Mouse (Mus musculus): ENCODE results near the gene Ebpl. TPM values are rescaled to one million over a fixed set of nuclear protein-coding genes. Genes with fewer than 3 reads are reported as not detected.

Gene Ebpl
- polyA plus RNA-seq, 1 experiment from 2014 or later: 10.3 TPM

DNA sequence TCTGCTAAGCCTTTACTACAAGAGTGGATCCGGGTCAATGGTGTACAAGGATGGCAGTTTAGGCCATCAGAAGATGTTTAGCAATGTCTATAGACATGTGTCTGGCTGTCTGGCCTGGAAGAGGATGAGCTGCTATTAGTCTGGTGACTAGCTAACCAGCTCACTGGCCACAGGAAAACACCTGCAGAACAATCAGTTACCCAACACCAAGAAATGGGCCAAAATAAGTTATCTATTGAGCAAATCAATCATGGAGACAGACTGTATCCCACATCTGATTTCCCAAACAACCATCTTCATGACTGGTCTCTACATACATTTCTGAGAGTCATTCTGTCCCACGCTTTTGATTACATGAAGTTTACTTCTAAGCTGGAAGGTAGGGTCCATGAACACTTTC, 3.5 kb upstream of the Ebpl start:
- Histone ChIP-seq H3K4me3 (ENCODE audit: low read length) (no peak overlapping the region), H3K4me2 (replicated peaks; ENCODE audit: low read depth, low read length) (no peak overlapping the region), H3K9me3 (ENCODE audit: control insufficient read depth, low read length) (no peaks in the 10 kb centered on the region), H3K4me1 (ENCODE audit: control insufficient read depth, insufficient read depth, low read length) (0 out of 2 replicates have a peak, but pooled peaks cover 5% of the 10 kb centered on the region), H3K27ac (ENCODE audit: low read depth, low read length) (no peak overlapping the region), H3K36me3 (ENCODE audit: control insufficient read depth, insufficient read depth, low read length) (peaks cover 16% of the 10 kb centered on the region), H3K9ac (ENCODE audit: low read depth, low read length) (no peak overlapping the region), H3K27me3 (ENCODE audit: control insufficient read depth, insufficient read depth, low read length) (no peaks in the 10 kb centered on the region)
- 93% methylated on average over 2 of the region's 2 CpGs for WGBS
- no peak for ATAC-seq (ENCODE audit: low FRiP score, low TSS enrichment)

DNA sequence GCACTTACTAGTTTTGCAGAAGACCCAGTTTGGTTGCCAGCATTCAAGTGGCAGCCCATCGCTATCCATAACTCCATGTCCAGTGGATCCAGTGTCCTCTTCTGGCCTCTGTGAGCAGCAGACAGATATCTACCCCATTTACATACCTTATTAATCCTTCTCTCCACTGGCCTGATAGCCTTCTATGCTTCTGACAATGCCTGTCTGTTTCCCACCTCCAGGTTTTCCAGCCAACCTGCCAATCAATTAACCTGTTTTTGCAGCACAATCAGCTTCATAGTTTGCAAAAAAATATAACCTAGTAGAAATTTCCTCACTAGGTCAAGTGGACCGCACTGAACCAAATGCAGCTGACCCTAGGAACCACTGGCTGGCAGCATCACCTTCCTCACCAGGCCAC, 2.0 kb upstream of the Ebpl start:
- no peak overlapping the region for H3K27ac ChIP-seq (ENCODE audit: low read depth, low read length)
- peaks cover 13% of the 10 kb centered on the region for H3K36me3 ChIP-seq (ENCODE audit: control insufficient read depth, insufficient read depth, low read length)
- H3K9me3 ChIP-seq (ENCODE audit: control insufficient read depth, low read length): no peaks in the 10 kb centered on the region
- 0 out of 2 replicates have a peak, but pooled peaks cover 5% of the 10 kb centered on the region for H3K4me1 ChIP-seq (ENCODE audit: control insufficient read depth, insufficient read depth, low read length)
- H3K9ac ChIP-seq (ENCODE audit: low read depth, low read length): no peak overlapping the region
- H3K4me3 ChIP-seq (ENCODE audit: low read length): no peak overlapping the region
- 92% methylated on average over 2 of the region's 2 CpGs for WGBS
- no peak overlapping the region for H3K4me2 ChIP-seq (replicated peaks; ENCODE audit: low read depth, low read length)
- ATAC-seq (ENCODE audit: low FRiP score, low TSS enrichment): no peak
- H3K27me3 ChIP-seq (ENCODE audit: control insufficient read depth, insufficient read depth, low read length): no peaks in the 10 kb centered on the region

GRCm38 (mm10) chr14:61360981-61361511, 807 bp upstream of the Ebpl start:
- 49% methylated on average over 3 of the region's 3 CpGs for WGBS
- Histone ChIP-seq H3K4me3 (ENCODE audit: low read length) (peak overlapping the region; percentile 59), H3K9ac (ENCODE audit: low read depth, low read length) (no peak overlapping the region), H3K27ac (ENCODE audit: low read depth, low read length) (no peak overlapping the region), H3K9me3 (ENCODE audit: control insufficient read depth, low read length) (no peaks in the 10 kb centered on the region), H3K4me1 (ENCODE audit: control insufficient read depth, insufficient read depth, low read length) (0 out of 2 replicates have a peak, but pooled peaks cover 5% of the 10 kb centered on the region), H3K4me2 (replicated peaks; ENCODE audit: low read depth, low read length) (peak overlapping the region; percentile 49), H3K27me3 (ENCODE audit: control insufficient read depth, insufficient read depth, low read length) (no peaks in the 10 kb centered on the region), H3K36me3 (ENCODE audit: control insufficient read depth, insufficient read depth, low read length) (peaks cover 3% of the 10 kb centered on the region)
- ATAC-seq (ENCODE audit: low FRiP score, low TSS enrichment): no peak

GRCm38 (mm10) chr14:61354251-61355235, 5.7 kb downstream of the Ebpl start:
- H3K4me2 ChIP-seq (replicated peaks; ENCODE audit: low read depth, low read length): no peak overlapping the region
- H3K4me1 ChIP-seq (ENCODE audit: control insufficient read depth, insufficient read depth, low read length): no peaks in the 10 kb centered on the region
- 77% methylated on average over 10 of the region's 10 CpGs for WGBS
- no peak for ATAC-seq (ENCODE audit: low FRiP score, low TSS enrichment)
- H3K9ac ChIP-seq (ENCODE audit: low read depth, low read length): no peak overlapping the region
- no peaks in the 10 kb centered on the region for H3K9me3 ChIP-seq (ENCODE audit: control insufficient read depth, low read length)
- no peaks in the 10 kb centered on the region for H3K27me3 ChIP-seq (ENCODE audit: control insufficient read depth, insufficient read depth, low read length)
- no peak overlapping the region for H3K27ac ChIP-seq (ENCODE audit: low read depth, low read length)
- no peak overlapping the region for H3K4me3 ChIP-seq (ENCODE audit: low read length)
- no peaks in the 10 kb centered on the region; the same call in 1 of the 2 replicates for H3K36me3 ChIP-seq (ENCODE audit: control insufficient read depth, insufficient read depth, low read length)

DNA sequence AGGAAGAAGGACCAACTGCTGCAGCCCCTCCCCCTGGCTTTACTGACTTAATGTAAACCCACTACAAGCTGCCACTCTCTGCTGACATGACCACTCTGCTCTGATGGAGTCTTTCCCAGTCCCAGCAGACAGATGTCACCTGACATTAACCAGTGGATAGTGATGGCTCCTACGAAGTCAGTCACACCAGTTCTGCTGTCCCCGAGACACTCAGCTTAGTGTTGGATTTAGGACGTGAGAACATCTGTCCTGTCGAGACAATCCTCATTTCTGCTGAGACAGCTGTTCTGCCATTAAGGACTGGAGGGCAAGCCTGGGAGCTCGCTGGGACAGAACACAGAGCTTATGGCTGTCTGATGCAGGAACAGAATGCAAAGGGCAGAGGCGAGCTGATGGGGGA, 9.4 kb downstream of the Ebpl start:
- Histone ChIP-seq H3K4me2 (replicated peaks; ENCODE audit: low read depth, low read length) (no peak overlapping the region), H3K27ac (ENCODE audit: low read depth, low read length) (no peak overlapping the region), H3K9me3 (ENCODE audit: control insufficient read depth, low read length) (no peaks in the 10 kb centered on the region), H3K4me1 (ENCODE audit: control insufficient read depth, insufficient read depth, low read length) (no peaks in the 10 kb centered on the region), H3K9ac (ENCODE audit: low read depth, low read length) (no peak overlapping the region), H3K27me3 (ENCODE audit: control insufficient read depth, insufficient read depth, low read length) (no peaks in the 10 kb centered on the region), H3K4me3 (ENCODE audit: low read length) (no peak overlapping the region), H3K36me3 (ENCODE audit: control insufficient read depth, insufficient read depth, low read length) (no peaks in the 10 kb centered on the region; the same call in 1 of the 2 replicates)
- WGBS: 44% methylated on average over 6 of the region's 6 CpGs
- no peak for ATAC-seq (ENCODE audit: low FRiP score, low TSS enrichment)

DNA sequence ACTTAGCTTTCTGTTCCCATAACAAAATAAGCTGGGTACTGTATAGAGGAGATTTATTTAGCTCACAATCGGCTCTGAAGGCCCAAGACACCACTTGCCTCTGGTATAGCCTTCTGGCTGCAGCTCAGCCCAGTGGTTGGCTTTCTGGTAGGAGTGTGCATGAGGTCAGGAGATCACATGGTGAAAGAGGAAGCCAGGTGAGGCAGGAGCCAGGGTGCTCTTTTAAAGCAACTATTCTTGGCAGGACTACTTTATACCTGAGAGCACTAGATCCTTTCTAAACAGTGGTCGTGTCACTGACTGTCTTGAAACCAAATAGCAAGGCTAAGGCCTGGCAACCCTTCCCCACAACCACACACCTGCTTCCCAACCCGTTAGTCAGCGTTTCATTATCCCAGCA, 10.4 kb downstream of the Ebpl start:
- no peaks in the 10 kb centered on the region for H3K4me1 ChIP-seq (ENCODE audit: control insufficient read depth, insufficient read depth, low read length)
- H3K9me3 ChIP-seq (ENCODE audit: control insufficient read depth, low read length): no peaks in the 10 kb centered on the region
- H3K36me3 ChIP-seq (ENCODE audit: control insufficient read depth, insufficient read depth, low read length): no peaks in the 10 kb centered on the region
- no peak overlapping the region for H3K27ac ChIP-seq (ENCODE audit: low read depth, low read length)
- no peak overlapping the region for H3K4me2 ChIP-seq (replicated peaks; ENCODE audit: low read depth, low read length)
- ATAC-seq (ENCODE audit: low FRiP score, low TSS enrichment): no peak
- WGBS: 93% methylated on average over 4 of the region's 4 CpGs
- H3K9ac ChIP-seq (ENCODE audit: low read depth, low read length): no peak overlapping the region
- H3K27me3 ChIP-seq (ENCODE audit: control insufficient read depth, insufficient read depth, low read length): no peaks in the 10 kb centered on the region
- H3K4me3 ChIP-seq (ENCODE audit: low read length): no peak overlapping the region

GRCm38 (mm10) chr14:61346827-61347698, 13.2 kb downstream of the Ebpl start:
- Histone ChIP-seq H3K27ac (ENCODE audit: low read depth, low read length) (no peak overlapping the region), H3K27me3 (ENCODE audit: control insufficient read depth, insufficient read depth, low read length) (no peaks in the 10 kb centered on the region), H3K4me2 (replicated peaks; ENCODE audit: low read depth, low read length) (no peak overlapping the region), H3K9ac (ENCODE audit: low read depth, low read length) (no peak overlapping the region), H3K4me1 (ENCODE audit: control insufficient read depth, insufficient read depth, low read length) (no peaks in the 10 kb centered on the region), H3K9me3 (ENCODE audit: control insufficient read depth, low read length) (no peaks in the 10 kb centered on the region), H3K4me3 (ENCODE audit: low read length) (no peak overlapping the region), H3K36me3 (ENCODE audit: control insufficient read depth, insufficient read depth, low read length) (no peaks in the 10 kb centered on the region)
- WGBS: 86% methylated on average over 10 of the region's 10 CpGs
- no peak for ATAC-seq (ENCODE audit: low FRiP score, low TSS enrichment)

- no peak overlapping the region for H3K4me3 ChIP-seq (ENCODE audit: low read length)
- no peaks in the 10 kb centered on the region for H3K4me1 ChIP-seq (ENCODE audit: control insufficient read depth, insufficient read depth, low read length)
- H3K9me3 ChIP-seq (ENCODE audit: control insufficient read depth, low read length): no peaks in the 10 kb centered on the region
- no peak for ATAC-seq (ENCODE audit: low FRiP score, low TSS enrichment)
- H3K27ac ChIP-seq (ENCODE audit: low read depth, low read length): no peak overlapping the region
- no peaks in the 10 kb centered on the region for H3K27me3 ChIP-seq (ENCODE audit: control insufficient read depth, insufficient read depth, low read length)
- no peak overlapping the region for H3K4me2 ChIP-seq (replicated peaks; ENCODE audit: low read depth, low read length)
- 74% methylated on average over 5 of the region's 5 CpGs for WGBS
- H3K36me3 ChIP-seq (ENCODE audit: control insufficient read depth, insufficient read depth, low read length): no peaks in the 10 kb centered on the region
- H3K9ac ChIP-seq (ENCODE audit: low read depth, low read length): no peak overlapping the region
These were observed 15.6 kb downstream of the Ebpl start for GRCm38 (mm10) chr14:61344590-61344989.

All from kidney, embryonic 14.5 days (tissue).